Mouse (Mus musculus): Measurements from ENCODE around the gene Irx1.

DNA sequence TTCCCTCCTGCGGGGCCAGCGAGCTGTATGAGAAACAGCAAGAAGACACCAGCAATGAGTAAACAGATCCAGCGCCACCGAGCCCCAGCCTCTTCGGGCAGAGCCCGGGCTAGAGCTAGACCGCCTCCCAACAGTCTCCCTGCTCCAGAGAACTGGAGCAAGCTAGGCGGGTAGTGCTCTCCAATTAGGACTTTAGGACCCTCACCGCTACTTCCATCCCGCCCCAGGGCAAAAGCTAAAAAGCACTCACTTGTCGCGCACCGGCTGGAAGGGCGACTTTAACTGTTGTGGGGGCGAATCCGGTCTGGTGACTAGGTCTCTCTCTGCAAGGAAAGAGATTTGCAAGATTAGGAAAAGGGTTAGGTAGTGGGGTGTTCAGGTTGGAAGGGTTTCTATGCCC is 4.9 kb downstream of the Irx1 start:
- no peak for TF ChIP-seq CTCF (conservative IDR thresholded peaks at IDR 0.05; ENCODE audit: low read length)
- no peak for TF ChIP-seq POU5F1 (IDR thresholded peaks at IDR 0.05; ENCODE audit: borderline replicate concordance, low read length)
- TF ChIP-seq NANOG (IDR thresholded peaks at IDR 0.05; ENCODE audit: borderline replicate concordance, low read length): no peak

All from E14TG2a.4 (cell line).